Mouse (Mus musculus) embryonic facial prominence, embryonic 12.5 days (tissue): ENCODE results near the gene Olfr694. TPM values are rescaled to one million over a fixed set of nuclear protein-coding genes. Genes with fewer than 3 reads are reported as not detected.
"Not testable (repeated sequence)": the region's sequence is repeated elsewhere in the genome, so short reads cannot be mapped to it uniquely, and the experiment has no call there.

ENCODE experiments used
- ATAC-seq: fragments of 200-750 bp; cut with Nextera tagmentation; 2 replicates; pipeline ENCODE4 v1.8.0; 2017; ENCODE audit not compliant: insufficient number of reproducible peaks, insufficient read depth, low FRiP score, low TSS enrichment
- H3K27ac ChIP-seq: fragments of 300-500 bp; sonication (generic); 2 replicates; pipeline ENCODE4 v1.5.1; 2016; ENCODE audit warnings: mild to moderate bottlenecking
- H3K27me3 ChIP-seq: fragments of 300-500 bp; sonication (generic); 2 replicates; pipeline ENCODE4 v1.6.1; 2016; ENCODE audit warnings: mild to moderate bottlenecking, moderate library complexity
- H3K36me3 ChIP-seq: fragments of 300-500 bp; sonication (generic); 2 replicates; pipeline ENCODE4 v1.6.1; 2016; ENCODE audit warnings: mild to moderate bottlenecking
- H3K4me1 ChIP-seq: fragments of 300-500 bp; sonication (generic); 2 replicates; pipeline ENCODE4 v1.6.1; 2016
- H3K4me2 ChIP-seq: fragments of 300-500 bp; sonication (generic); replicated peaks from 2 replicates; pipeline ENCODE4 v1.6.1; 2016; ENCODE audit warnings: mild to moderate bottlenecking, moderate library complexity
- H3K4me3 ChIP-seq: fragments of 300-500 bp; sonication (generic); 2 replicates; pipeline ENCODE4 v1.5.1; 2016; ENCODE audit warnings: mild to moderate bottlenecking
- H3K9ac ChIP-seq: fragments of 300-500 bp; sonication (generic); 2 replicates; pipeline ENCODE4 v1.6.1; 2016; ENCODE audit warnings: mild to moderate bottlenecking, moderate library complexity
- H3K9me3 ChIP-seq: fragments of 300-500 bp; sonication (generic); 2 replicates; pipeline ENCODE4 v1.6.1; 2016; ENCODE audit warnings: mild to moderate bottlenecking, moderate library complexity
- WGBS: fragments of 180-500 bp; shearing (Covaris S2); methylation state at CpG from one replicate; pipeline ENCODE4 v1.1.7; 2016; 5-methylcytosine and 5-hydroxymethylcytosine counted together
- polyA plus RNA-seq: library from polyadenylated mRNA; unstranded; fragments of >200 nt; fragmentation: Nextera tagmentation; extraction: Ambion mirVana; gene quantifications from 2 replicates; pipeline ENCODE4 v1.2.1, GENCODE M21; 2016

The Olfr694 gene
- not detected in 2 replicates for polyA plus RNA-seq

DNA sequence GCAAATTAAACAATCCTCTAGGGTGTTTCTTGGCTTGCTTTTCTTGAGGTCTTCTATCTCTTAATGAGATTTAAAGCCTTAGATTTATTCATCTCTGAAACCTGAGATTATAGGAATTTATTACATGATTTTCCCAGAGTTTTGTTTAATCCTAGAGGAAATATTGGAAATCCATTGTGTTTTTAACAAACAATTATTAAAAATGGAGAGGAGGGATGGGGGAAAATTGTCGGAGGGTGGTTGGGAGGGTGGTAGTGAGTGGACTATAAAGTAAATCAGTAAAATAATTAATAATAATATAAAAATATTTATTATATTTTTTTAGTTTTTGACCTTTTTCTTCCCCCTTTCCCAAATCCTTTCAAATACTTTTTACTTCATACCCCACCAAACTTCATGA lies at the start of gene Olfr694:
Gene Olfr694, minus strand, starts transcription at position 101 of the 400 bp plus-strand sequence.
- no peak for ATAC-seq
- no peak within 1 kb of the TSS for H3K4me3 ChIP-seq
- no peaks in the 10 kb centered on the region for H3K27me3 ChIP-seq
- no peaks in the 10 kb centered on the region for H3K36me3 ChIP-seq
- no peak within 1 kb of the TSS for H3K4me2 ChIP-seq
- no peak within 1 kb of the TSS for H3K27ac ChIP-seq
- H3K4me1 ChIP-seq, result no peaks in the 10 kb centered on the region
- WGBS, result 95% methylated on average over 1 of the region's 1 CpGs
- H3K9ac ChIP-seq, result no peak within 1 kb of the TSS
- no peaks in the 10 kb centered on the region for H3K9me3 ChIP-seq

DNA sequence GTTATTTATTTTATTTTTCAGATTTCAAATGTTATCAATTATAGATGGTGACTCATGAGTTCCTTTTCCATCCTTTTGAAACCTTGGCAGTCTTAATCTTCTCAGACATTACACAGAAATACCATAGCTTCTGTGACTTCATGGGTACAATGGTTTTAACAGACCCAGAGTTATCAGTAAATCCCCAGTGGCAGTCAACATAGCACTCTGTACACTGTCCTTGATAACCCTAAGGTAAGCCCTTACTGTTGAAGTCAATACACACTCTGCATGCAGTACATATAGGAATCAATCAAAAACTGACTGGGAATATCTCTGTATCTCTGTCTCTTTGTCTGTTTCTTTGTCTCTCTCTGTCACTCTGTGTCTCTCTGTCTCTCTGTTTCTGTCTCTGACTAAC lies 45.4 kb upstream of the Olfr694 start:
- Histone ChIP-seq H3K4me3 (no peak overlapping the region), H3K4me1 (no peaks in the 10 kb centered on the region), H3K9ac (no peak overlapping the region), H3K4me2 (no peak overlapping the region), H3K9me3 (no peaks in the 10 kb centered on the region), H3K27ac (no peak overlapping the region), H3K36me3 (no peaks in the 10 kb centered on the region), H3K27me3 (no peaks in the 10 kb centered on the region)
- ATAC-seq, result no peak

DNA sequence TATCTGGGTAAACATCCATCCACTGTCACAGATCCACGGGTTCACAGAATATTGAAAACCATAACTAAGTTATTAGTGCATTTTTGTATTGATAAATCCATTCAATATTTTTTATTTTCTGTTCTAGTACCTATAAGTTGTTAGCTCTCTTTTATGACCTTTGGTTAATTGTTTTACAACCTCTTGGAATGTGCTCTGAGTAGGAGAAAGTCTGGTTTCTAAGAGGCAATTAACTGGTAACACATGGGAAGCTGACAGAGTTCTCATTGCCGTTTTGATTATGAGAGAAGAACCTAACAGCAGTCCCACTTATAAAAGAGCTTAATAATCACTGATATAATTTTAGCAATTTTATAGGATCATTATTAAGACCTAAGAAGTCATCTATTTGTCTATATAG lies 42.1 kb upstream of the Olfr694 start:
- 77% methylated on average over 2 of the region's 2 CpGs for WGBS
- no peaks in the 10 kb centered on the region for H3K36me3 ChIP-seq
- no peak overlapping the region for H3K9ac ChIP-seq
- no peaks in the 10 kb centered on the region for H3K27me3 ChIP-seq
- H3K27ac ChIP-seq, result no peak overlapping the region
- H3K4me1 ChIP-seq, result no peaks in the 10 kb centered on the region
- H3K4me3 ChIP-seq, result no peak overlapping the region
- no peak for ATAC-seq
- no peak overlapping the region for H3K4me2 ChIP-seq
- no peaks in the 10 kb centered on the region for H3K9me3 ChIP-seq

DNA sequence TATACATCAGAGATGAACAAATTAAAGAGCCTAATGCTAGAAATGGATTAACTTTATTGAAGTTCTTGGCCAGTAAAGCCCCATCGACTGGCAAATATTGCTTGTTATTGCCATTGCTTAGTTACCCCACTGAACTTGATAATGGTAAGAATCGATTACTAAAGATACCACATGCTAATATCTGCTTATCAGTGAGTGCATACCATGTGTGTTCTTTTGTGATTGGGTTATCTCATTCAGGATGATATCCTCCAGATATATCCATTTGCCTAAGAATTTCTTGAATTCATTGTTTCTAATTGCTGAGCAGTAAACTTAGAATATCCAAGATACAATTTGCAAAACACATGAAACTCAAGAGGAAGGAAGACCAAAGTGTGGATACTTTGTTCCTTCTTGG lies 34.0 kb upstream of the Olfr694 start:
- H3K27me3 ChIP-seq, H3K4me2 ChIP-seq, H3K9me3 ChIP-seq, H3K36me3 ChIP-seq, H3K4me1 ChIP-seq, H3K27ac ChIP-seq, H3K9ac ChIP-seq, ATAC-seq, H3K4me3 ChIP-seq: not testable (repeated sequence)
- 78% methylated on average over 2 of the region's 2 CpGs for WGBS

DNA sequence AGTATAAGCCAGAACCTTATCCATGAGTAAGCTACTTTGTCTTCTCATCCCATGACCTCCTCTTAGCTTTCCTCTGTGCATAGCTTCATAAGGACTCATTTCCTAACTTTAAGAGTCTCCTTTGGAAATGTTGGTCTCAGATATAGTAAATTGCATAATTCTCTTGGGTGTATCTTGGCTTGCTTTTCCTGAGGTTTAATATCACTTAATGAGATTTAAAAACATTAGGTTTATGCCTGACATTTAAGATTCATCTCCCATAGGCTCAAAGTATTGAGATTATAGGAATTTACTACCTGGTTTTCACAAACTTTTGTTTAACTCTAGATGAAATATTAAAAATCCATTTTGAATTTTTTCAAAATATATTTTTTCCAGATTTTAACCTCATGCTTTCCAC lies 24.7 kb upstream of the Olfr694 start, which contains the start of gene Olfr695:
Gene Olfr695, minus strand, starts transcription at position 101 of the 400 bp plus-strand sequence.
- no peaks in the 10 kb centered on the region for H3K9me3 ChIP-seq
- H3K27ac ChIP-seq, result no peak within 1 kb of the TSS
- H3K27me3 ChIP-seq, result no peaks in the 10 kb centered on the region
- no peak within 1 kb of the TSS for H3K4me2 ChIP-seq
- H3K9ac ChIP-seq, result no peak within 1 kb of the TSS
- no peak for ATAC-seq
- H3K36me3 ChIP-seq, result no peaks in the 10 kb centered on the region
- no peak within 1 kb of the TSS for H3K4me3 ChIP-seq
- no peaks in the 10 kb centered on the region for H3K4me1 ChIP-seq

DNA sequence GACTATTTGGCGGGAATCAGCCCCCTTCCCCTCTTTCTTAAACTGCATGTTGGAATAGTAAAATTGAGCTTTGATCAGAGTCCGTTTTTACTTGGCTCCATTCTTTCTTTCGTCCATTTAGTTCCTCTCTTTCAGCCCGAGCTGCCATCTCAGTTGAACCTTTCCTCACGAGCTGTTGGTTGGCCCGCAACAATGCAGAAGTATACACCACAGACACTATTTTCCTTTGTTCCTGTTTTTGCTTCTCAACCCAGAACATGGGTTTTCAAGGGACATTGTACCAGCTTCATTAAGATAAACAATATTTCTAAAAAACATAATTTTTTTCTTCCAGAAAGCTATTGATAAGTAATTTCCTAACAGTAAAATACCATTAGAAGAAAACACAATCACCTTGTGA lies 19.8 kb upstream of the Olfr694 start:
- no peak overlapping the region for H3K4me2 ChIP-seq
- H3K4me1 ChIP-seq, result no peaks in the 10 kb centered on the region
- H3K36me3 ChIP-seq, result no peaks in the 10 kb centered on the region
- H3K4me3 ChIP-seq, result no peak overlapping the region
- H3K27me3 ChIP-seq, result no peaks in the 10 kb centered on the region
- no peak overlapping the region for H3K27ac ChIP-seq
- H3K9me3 ChIP-seq, result peaks cover under 1% of the 10 kb centered on the region; the same call in 1 of the 2 replicates
- 80% methylated on average over 6 of the region's 6 CpGs for WGBS
- H3K9ac ChIP-seq, result no peak overlapping the region
- ATAC-seq, result no peak

DNA sequence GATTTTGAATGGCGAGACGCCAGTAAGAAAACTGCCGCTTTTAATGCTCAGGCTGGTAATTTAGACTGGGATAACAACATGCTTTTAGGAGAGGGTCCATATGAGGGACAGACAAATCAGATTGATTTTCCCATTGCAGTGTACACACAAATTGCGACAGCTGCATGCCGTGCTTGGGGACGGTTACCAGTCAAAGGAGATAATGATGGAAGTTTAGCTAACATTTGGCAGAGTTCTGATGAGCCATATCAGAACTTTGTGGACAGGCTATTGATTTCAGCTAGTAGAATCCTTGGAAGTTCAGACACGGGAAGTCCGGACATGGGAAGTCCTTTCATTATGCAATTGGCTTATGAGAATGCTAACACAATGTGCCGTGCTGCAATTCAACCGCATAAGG lies 16.1 kb upstream of the Olfr694 start:
- 90% methylated on average over 10 of the region's 10 CpGs for WGBS
- not testable (repeated sequence) for H3K4me3 ChIP-seq, H3K9ac ChIP-seq, H3K4me1 ChIP-seq, ATAC-seq, H3K27me3 ChIP-seq, H3K36me3 ChIP-seq, H3K27ac ChIP-seq, H3K9me3 ChIP-seq, H3K4me2 ChIP-seq

DNA sequence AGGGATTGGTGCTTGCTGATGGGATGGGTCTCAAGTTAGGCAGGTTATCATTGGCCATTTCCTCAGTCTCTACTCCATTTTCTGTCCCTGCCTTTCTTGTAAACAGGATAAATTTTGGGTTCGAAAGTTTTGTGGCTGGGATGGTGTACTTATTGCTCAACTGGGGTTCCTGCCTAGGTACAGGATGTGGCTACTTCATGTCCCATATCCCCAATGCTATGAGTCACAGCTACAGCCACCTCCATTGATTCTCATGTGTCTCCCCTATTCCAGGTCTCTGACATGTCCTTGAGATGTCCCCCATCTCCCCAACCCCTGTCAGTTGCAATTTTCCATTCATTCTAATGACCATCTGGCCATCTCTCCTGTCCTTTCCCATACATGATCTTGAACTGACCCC lies 5.3 kb upstream of the Olfr694 start:
- H3K9me3 ChIP-seq, result no peaks in the 10 kb centered on the region; the same call in 1 of the 2 replicates
- 87% methylated on average over 1 of the region's 1 CpGs for WGBS
- H3K4me1 ChIP-seq, result no peaks in the 10 kb centered on the region
- no peaks in the 10 kb centered on the region for H3K27me3 ChIP-seq
- no peaks in the 10 kb centered on the region for H3K36me3 ChIP-seq
- no peak overlapping the region for H3K4me2 ChIP-seq
- no peak overlapping the region for H3K27ac ChIP-seq
- no peak overlapping the region for H3K9ac ChIP-seq
- no peak for ATAC-seq
- no peak overlapping the region for H3K4me3 ChIP-seq

DNA sequence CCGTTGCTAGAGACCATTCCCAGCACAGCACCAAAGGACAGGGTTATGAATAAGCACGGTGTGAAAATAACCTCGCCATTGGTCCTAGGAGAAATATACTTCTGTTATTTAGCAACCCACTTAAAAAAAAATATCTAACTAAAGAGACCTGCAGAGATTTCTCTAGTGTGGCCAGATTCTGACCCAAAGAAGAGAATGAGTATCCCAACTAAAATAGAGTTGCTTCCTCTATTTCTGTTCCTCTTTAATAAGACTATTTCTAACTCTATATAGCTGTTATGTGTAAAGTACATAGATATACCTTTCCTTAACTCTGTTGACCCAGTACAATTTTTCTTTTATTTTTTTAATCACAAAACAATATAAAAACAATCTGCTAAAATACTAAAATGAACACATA lies 1.4 kb upstream of the Olfr694 start:
- Histone ChIP-seq H3K27ac (no peak overlapping the region), H3K27me3 (no peaks in the 10 kb centered on the region), H3K9me3 (no peaks in the 10 kb centered on the region), H3K9ac (no peak overlapping the region), H3K4me1 (no peaks in the 10 kb centered on the region), H3K4me3 (no peak overlapping the region), H3K4me2 (no peak overlapping the region), H3K36me3 (no peaks in the 10 kb centered on the region)
- 86% methylated on average over 3 of the region's 3 CpGs for WGBS
- ATAC-seq, result no peak

DNA sequence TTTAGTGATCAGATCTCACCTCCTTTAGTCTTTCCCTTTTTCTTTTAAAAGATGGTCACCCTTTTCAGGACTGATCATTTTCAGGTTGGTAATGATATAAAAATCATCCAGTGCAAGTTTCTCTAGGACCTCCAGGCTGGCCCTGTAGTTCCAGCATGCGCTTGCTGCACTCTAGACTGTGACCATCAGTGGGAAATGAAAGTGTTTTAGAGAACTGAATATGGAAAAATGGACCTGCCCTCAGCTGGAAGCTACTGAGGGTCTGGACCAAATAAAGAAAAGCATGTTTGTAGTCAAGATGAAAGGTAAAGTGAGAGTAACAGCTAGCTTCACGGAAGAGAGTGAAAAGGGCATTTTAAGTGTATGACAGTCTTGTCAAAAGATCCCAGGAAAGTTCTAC lies 6.2 kb downstream of the Olfr694 start:
- Histone ChIP-seq H3K9me3 (no peaks in the 10 kb centered on the region), H3K27ac (no peak overlapping the region), H3K27me3 (no peaks in the 10 kb centered on the region), H3K9ac (no peak overlapping the region), H3K4me2 (no peak overlapping the region), H3K4me1 (no peaks in the 10 kb centered on the region), H3K36me3 (no peaks in the 10 kb centered on the region), H3K4me3 (no peak overlapping the region)
- ATAC-seq, result no peak
- WGBS, result 83% methylated on average over 2 of the region's 2 CpGs

DNA sequence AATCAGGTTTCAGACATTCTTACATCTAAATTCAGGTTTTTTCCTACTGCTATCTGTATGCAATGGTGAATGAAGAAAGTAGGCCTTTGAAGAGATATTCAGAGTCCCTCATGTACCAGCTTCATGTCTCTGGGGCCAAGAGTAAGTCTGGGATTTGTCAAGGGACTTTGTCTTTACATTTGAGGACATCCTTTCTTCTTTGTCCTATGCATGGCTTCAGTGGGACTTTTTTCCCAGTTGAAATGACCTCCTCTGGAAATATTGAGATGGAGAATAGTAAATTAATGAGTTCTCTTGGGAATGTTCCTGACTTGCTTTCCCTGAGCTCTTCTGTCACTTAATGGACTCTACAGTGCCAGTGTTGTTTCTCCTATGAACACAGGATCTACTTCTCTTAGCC lies 11.1 kb downstream of the Olfr694 start, which contains the start of gene Olfr693:
Gene Olfr693, minus strand, starts transcription at position 101 of the 400 bp plus-strand sequence.
- no peak for ATAC-seq
- Histone ChIP-seq H3K4me3 (no peak within 1 kb of the TSS), H3K27me3 (no peaks in the 10 kb centered on the region), H3K4me2 (no peak within 1 kb of the TSS), H3K4me1 (no peaks in the 10 kb centered on the region), H3K36me3 (no peaks in the 10 kb centered on the region), H3K27ac (no peak within 1 kb of the TSS), H3K9ac (no peak within 1 kb of the TSS), H3K9me3 (no peaks in the 10 kb centered on the region)

DNA sequence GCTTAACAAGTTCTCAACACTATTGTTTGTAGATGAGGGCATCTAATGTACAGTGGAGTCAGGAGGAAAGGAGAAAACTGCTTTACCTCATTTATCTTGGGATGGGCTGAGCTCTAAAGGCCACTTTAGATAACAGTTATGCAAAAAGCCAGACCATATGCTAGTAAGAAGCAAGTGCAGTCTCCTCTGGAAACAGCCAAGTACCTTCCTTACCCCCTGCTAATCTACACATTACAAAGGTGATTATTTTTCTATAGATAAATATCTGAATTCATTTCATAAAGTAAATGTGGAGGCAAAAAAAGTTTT lies 39.3 kb downstream of the Olfr694 start:
- Histone ChIP-seq H3K27me3 (no peaks in the 10 kb centered on the region), H3K4me1 (no peaks in the 10 kb centered on the region), H3K4me3 (no peak overlapping the region), H3K4me2 (no peak overlapping the region), H3K27ac (no peak overlapping the region), H3K9me3 (no peaks in the 10 kb centered on the region), H3K36me3 (no peaks in the 10 kb centered on the region), H3K9ac (no peak overlapping the region)
- no peak for ATAC-seq

DNA sequence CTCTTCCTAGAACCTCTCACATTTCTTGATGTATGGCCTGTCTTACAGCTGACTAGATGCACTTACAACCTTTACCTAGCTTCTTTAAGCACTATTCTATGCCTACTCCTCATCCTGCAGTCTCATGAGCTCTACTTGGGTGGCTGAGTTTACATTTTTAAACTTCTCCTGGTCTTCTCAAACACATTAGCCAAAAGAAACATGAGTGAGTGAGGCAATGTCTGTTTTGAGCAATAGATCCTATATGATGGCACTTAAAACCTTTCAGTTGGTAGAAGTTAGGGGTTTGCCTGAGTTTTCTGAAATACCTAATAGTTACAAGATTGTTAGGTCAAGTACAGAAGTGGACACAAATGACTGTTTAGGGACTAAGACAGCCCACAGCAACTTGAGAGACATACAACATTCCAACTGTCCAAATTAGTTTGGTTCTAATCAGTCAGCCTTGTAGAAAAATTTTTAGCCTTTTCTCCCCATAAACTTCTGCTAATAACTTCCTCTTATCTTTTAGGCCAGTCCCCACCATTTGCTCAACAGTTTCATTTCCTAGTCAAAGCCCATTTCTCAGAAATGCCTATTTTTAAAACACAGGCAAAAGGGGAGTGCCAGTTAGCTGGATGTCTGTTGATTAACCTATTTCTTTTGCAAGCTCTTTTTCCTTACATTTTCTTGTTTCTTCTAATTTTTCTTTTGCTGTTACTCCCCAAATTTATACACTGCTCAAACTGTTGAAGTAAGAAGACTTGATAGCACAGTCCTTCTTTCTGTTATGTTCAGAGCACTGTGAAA lies 39.9 kb downstream of the Olfr694 start:
- Histone ChIP-seq H3K27ac (no peak overlapping the region), H3K36me3 (no peaks in the 10 kb centered on the region), H3K27me3 (no peaks in the 10 kb centered on the region), H3K4me2 (no peak overlapping the region), H3K4me1 (no peaks in the 10 kb centered on the region), H3K9me3 (no peaks in the 10 kb centered on the region), H3K4me3 (no peak overlapping the region), H3K9ac (no peak overlapping the region)
- no peak for ATAC-seq
